Mouse (Mus musculus) natural killer cell, adult 2 months (primary cell): Measurements from ENCODE around the gene Fnd3c2.
"Not testable (repeated sequence)": the region's sequence is repeated elsewhere in the genome, so short reads cannot be mapped to it uniquely, and the experiment has no call there.

Source experiments
- DNase-seq, 2 experiments: peaks; one replicate each; pipeline ENCODE4 v3.0.0; 2022; ENCODE audit warnings: low spot score in 2 of 2

Fnd3c2 gene

DNA sequence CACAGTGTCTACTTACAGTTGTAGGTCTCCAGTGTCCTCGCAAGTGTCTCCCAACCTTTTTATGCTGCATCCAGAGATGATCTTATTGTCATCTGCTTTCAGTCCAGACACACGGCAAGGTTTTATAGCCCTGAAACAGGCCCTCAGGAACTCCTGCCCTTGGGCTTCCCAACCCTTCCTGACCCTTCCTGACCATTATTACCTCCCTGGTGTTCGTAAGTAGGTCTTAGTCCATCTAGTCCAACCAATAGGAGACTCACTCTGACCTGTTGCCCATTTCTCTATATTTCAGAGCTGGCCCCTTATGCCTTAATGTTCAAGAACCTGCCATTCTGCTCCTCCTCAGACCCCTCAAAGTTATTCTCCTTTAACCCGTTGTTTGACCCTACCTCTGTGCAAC, at the start of gene Fnd3c2:
TSS of gene Fnd3c2 (minus strand) at position 101 of the 400 bp plus-strand sequence.
- DNase-seq: no peak

DNA sequence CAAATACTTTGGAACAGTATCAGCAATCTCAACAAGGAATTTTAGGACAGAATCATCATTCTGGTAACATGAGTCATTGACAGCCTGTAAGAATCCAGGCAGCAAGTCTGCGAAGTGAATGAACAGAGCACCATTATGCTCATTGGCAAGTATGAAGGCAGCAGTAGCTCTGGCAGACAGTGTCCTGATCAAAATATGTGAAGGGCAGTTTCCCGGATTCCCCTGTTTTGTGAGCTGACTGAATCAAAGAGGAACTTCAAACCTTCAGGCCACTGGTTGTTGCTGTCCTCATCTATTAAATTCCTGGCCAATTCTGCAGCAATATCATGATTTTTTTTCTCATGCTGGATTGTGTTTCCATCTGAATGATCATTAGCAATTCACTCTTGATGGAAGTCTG, 29.3 kb upstream of the Fnd3c2 start:
- no peak for DNase-seq

DNA sequence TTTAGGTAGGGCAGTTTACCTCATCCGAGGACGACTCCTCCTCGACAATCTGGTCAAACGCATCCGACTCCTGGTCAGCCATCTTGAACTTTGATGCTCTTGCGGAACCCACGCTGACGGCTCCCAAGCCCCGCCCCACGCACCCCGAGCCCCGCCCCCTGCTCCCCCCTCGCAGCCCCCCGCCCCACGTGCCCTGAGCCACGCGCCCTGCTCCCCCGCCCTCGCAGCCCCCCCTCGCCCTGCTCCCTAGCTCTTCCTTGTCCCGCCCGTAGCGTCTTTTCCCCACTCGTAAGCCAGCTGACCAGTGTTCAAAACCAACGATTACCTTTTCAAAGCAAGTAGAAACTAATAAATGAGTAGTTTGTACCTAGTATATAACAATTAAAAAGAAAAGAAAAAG, 34.1 kb downstream of the Fnd3c2 start, which contains the start of gene Taf9b:
TSS of gene Taf9b (minus strand) at position 101 of the 400 bp plus-strand sequence.
- DNase-seq: no peak

DNA sequence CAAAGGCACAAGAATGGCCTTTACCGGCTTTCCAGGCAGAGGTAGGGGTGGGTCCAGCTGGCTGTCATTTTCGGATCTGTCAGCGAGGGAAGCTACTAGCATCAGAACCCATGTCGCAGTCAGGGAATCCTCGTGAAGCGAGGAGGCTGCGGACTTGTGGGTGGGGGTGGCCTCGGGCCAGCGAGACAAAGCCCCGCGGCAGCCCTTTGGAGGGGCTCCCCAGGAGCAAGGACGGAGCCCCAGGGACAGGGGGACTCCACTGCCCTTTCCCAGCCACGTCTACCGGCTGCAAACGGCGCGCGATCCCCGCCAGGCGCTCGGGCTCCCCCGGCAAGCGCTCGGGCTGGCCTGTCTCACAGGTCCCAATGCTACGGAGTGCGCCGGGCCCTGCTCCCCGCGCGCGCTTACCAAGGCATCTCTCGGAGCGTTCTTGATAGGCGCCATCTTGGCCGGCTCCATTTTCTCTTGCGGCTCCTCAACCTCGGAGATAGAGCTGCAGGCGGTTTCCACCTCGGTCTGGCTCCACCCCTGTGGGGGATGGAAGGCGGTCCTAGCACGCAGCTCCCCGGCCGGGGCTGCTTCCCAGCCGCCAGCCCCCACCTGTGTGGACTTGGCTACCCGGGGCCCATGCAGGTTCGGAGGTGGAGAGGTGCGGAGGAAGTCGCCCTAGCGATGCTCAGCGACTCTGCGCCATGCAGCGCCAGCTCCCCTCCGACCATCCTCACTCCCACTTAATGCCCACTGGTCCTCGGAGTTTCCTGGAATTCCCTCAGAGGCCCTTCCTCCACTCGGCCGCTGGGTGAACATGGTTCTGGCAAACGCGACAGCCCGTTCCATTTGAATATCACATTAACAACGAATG, 35.8 kb downstream of the Fnd3c2 start:
- peak; percentile 51 to 62 for DNase-seq

DNA sequence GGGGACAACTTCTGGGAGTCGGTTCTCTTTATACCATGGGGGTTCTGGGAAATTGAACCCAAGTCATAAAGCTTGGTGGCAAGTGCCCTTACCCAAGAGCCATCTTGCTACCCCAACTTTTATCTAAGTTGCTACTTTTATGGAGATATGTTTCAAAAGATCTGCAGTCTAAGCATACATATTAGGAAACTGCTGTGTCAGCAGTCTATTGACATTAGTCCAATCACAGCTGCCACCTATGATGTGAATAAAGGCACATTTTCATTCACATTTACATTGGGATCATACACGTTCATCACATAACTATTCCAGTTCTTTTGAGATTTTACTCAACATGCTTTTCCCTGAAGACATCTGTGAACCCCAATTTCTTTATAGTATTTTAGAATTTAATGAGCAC, 46.1 kb downstream of the Fnd3c2 start:
- DNase-seq: no peak

DNA sequence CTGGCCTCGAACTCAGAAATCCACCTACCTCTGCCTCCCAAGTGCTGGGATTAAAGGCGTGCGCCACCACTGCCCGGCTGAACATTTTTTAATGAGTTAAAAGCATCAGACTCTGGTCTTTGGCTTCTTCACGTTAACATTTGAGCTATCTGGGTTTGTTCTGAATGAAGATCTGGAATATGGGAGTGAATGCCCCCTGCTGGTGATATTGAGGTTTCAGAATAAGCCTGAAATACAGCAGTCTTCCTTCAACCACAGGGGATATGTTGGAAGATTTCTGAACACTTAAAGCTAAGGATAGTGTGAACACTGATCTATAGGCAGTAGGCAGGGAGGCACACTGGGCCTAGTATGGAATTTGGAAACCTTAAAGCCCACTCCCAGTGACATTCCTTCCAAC, 56.3 kb downstream of the Fnd3c2 start:
- no peak for DNase-seq

DNA sequence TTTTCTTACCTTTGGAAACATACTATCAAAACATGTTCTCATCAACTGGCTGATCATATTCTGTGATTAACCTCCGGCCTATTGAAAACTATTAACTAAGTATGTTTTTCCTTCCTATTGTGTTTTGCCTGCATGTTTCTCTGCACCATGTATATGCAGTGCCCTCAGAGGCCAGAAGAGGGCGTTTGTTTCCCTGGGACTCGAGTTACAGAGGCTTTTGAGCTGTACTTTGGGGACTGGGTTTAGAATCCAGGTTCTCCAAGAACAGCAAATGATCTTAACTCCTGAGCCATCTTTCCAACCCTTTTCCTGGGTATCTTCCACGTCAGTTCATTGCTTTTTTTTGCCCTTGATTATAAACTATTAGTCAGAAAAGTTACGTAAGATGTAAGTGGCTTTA, 57.9 kb downstream of the Fnd3c2 start:
- peak; percentile 2 to 11 for DNase-seq

DNA sequence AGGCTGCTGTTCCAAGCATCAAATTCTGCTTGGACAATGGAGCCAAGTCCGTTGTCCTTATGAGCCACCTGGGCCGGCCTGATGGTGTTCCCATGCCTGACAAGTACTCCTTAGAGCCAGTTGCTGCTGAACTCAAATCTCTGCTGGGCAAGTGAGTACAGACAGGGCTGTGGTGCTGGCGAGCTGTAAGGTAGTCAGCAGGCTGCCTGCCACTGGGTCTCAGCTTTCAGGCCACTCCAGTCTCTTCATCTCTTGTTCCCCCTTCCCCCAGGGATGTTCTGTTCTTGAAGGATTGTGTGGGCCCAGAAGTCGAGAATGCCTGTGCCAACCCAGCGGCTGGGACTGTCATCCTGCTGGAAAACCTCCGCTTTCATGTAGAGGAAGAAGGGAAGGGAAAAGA, 60.8 kb downstream of the Fnd3c2 start:
- DNase-seq: not testable (repeated sequence)

DNA sequence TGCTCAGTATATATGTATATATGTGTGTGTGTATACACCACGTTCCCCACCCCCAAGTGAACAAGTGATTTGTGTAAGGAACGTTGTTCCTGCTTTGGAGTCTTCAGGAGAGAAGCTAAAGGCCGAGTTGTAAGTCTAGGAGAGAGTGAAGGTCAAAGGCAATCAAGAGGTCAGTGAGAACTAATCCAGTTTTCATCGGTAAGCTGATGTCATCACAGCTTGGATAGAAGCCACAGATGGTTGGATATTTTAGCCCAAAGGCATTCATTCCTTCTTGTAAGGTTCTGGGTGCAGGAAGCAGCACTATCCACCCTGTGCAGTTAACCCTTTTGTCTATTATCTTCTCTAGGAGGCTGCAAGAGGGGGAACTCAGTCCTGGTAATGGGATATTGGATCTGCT, 65.1 kb downstream of the Fnd3c2 start:
- no peak for DNase-seq

DNA sequence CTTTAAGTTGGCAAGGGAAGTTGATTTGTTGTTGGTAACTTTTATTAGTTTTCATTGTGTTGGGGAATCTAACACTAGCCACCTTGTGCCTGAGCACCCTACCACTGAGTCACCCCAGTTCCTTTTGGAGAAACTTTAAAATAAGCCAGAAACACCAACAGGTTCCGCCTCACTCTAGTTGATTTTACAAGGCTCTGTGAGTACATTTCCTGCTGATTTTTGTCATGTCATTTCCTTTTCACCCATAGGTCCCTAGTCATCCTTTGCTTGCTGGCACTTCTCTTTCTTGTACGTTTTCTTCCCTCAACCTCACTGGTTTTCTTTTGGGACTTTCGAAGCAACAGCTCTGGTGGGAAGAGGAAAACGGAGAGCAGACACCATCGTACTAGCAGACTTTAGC, 65.8 kb downstream of the Fnd3c2 start:
- peak in 1 of 2 experiments; percentile 3 for DNase-seq

DNA sequence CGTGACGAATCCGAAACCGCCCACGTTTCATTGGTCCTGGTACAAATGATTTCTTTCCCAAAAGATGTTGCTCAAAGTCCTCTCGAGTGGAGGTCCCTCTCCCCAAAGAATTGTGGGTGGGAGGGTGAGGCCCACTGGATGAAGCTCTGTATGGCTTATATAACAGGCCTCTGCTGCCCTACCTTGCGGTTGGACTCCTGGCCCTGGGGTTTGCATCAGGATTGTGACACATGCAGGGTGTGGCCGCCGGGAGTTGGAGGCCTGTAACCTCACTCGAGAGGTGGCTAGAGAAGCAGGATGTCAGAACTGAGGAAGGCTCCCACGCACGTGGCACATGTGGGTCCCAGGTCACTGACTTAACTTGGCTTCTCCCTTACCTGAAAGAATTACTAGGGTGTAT, 67.4 kb downstream of the Fnd3c2 start:
- peak in 1 of 2 experiments; percentile 7 for DNase-seq

DNA sequence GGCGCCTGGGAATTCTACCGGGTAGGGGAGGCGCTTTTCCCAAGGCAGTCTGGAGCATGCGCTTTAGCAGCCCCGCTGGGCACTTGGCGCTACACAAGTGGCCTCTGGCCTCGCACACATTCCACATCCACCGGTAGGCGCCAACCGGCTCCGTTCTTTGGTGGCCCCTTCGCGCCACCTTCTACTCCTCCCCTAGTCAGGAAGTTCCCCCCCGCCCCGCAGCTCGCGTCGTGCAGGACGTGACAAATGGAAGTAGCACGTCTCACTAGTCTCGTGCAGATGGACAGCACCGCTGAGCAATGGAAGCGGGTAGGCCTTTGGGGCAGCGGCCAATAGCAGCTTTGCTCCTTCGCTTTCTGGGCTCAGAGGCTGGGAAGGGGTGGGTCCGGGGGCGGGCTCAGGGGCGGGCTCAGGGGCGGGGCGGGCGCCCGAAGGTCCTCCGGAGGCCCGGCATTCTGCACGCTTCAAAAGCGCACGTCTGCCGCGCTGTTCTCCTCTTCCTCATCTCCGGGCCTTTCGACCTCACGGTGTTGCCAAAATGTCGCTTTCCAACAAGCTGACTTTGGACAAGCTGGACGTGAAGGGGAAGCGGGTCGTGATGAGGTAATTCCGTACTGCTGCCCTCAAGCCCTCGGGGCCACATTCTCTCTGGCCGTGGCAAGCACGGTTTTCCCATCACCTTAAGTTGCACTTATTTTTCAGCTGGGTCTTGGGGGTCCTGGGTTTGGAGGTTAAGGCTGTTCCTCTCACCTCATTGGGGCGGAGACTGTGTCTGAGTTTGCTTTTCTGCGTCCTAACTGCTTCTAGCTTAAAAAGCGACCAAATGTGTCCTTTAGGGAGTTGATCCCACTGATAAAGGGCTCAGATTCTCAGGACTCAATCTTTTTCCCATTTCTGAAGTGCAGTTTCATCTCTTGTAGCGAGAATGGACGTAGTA, 68.2 kb downstream of the Fnd3c2 start, which contains the start of gene Pgk1:
TSS of gene Pgk1 (plus strand) at position 388 of the 937 bp plus-strand sequence.
- DNase-seq: peak; percentile 81 to 92

DNA sequence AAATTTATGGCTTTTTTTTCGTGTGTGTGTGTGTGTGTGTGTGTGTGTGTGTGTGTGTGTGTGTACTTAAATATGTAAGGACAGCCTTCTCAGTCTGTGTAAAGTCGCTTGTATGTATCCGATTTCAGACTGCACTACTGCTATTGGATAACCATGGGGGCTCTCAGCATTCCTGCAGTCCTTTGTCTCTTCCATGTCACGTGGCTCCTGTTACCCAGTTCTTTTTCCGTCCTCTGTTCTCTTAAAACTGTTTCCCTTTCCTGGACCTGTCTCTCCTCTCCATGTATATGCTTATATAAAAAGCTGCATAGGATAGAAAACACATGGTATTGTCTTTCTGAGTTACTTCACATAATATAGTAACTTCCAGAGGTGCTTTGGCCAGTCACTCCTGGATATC, 69.5 kb downstream of the Fnd3c2 start:
- no peak for DNase-seq
